Mouse (Mus musculus): ENCODE measurements at regions not wholly inside any gene's neighbourhood (a gene's known extent, or its start where the extent isn't known, plus 50 kb on each side); places are given as distances from the start of the nearest gene placed in this dataset.

DNA sequence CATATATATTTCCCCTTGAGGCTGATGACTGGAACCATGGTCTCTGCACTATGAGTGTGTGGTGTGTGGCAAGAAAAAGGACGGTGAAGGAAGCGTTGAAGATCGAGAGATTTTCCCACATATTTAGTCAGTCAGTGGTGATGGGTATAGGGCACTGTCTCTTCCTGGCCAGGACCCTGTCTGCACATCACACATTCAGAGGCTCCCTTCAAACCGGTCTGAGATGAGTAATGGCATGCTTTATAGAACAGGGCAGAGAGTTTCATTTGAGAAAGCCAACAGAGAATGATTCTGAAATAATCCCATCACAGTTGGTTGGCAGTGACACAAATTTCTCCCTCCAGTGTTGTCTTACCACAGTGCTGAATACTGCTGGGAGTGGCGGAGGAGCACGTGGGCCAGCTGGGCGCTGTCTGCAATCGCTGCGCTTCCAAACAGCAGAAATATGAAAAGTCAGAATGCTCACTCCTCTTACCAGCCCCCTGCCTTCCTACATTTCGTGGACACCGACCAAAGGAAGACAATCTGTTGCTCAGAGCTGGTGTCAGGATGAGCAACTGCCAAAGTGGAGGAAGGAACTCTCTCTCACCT is 77.2 kb upstream of the Rapgef5 start:
- DNase-seq = peak in 1 of 2 experiments; percentile 25

DNA sequence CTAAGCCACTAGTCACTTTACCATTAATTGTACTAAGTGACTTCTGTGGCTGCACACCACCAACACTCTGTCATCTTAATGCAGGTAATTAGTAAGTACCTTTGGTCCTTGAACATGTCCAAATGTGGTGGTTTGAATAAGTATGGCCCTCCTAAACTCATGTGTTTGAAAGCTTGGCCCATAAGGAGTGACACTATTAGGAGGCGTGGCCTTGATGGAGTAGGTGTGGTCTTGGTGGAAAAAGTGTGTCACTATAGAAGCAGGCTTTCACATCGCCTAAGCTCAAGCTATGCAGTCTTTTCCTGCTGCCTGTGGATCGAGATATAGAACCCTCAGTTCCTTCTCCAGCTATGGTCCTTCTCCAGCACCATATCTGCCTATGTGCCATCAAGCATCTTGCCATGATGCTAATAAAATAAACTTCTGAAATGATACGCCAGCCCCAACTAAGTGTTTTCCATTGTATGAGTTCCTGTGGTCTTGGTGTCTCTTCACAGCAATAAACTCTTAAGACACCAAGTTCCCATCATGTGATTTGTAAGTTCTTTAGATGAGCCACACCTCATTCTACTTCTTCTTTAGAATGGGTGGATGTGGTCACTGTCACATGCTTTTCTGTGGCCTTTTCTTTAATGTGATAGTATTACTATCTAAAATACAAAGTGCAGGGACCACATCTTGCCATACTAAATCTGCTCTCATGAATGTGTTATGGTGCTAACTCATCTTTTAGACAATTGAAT is 71.9 kb upstream of the Rapgef5 start:
- DNase-seq = no peak

DNA sequence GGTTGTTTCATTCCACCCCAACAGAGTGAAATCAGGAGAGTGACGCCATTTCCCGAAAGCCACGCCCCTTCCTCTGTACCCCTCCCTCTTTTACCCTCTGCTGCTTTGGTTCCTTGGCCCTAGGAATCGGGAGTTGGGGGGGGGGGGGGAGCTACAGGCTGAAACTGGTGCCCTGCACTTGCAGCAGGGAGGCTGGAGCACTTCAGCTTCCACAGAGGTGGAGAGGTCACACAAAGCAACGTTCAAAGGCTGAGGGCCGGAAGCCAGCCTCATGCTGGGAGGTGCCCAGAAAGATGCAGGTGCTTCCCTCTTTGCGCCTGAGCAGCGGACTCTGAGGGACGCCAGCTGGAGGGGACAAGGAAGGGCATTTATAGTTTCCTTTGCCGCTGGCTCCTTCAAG is 69.1 kb upstream of the Rapgef5 start:
- DNase-seq = peak in 1 of 2 experiments; percentile 27

DNA sequence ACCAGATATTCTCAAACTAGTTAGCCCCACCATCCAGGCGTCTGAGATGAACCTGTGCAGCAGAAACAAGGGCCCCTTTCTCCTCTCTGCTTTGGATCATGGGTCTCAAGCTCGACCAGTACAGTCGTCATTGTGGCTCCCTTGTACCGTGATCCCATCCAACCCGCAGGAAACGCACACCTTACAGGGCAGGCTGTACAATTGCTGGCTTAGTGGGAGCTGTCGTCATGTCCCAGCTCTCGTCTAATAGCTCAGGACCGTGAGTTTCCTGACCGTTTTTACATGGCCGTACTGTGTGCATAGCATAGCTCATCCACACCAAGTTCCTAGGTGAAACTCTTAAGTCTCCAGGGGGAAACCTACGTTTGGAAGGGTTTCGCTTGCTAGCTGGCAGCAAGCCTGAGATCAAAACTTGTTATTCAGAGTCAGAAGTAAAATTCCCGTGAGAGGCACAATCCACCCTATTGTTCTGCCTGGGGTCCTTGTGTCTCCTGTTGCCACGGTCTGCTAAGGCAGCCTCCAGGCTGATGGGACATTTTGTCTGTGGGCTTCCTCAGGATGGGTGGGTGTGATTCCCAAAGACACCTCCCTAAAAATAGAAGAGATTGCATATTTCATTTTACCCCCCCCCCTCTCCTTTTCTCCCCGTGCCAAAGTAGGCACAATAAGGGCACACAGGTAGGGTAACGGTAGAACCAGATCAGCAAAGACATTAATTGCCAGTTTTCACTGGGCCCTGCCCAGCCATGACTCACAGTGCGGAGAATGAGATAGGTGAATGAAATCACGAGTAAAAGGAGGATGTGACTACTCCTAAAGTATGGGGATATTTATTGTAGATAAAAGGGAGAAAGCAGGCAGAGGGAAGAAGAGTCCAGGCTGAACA is 68.2 kb upstream of the Rapgef5 start:
- no peak for DNase-seq

DNA sequence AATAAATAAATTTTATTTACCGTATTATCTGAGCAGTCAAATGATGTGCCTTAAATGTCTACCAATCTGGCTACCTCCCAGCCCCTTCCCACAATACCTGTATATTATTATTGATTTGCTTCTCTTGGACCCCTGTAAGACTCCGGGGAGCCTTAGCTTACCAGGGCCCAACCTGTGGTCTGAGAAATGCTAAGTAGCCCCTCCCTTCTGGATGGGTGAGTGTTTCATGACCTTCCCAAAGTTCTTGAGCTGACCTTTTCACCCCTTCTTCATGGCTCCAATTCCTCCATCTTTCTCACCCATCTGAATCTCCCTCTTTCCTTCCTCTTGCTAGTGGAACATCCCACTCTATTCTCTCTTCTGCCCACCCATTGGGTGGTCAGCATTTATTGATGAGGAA is 67.2 kb upstream of the Rapgef5 start:
- DNase-seq = no peak

DNA sequence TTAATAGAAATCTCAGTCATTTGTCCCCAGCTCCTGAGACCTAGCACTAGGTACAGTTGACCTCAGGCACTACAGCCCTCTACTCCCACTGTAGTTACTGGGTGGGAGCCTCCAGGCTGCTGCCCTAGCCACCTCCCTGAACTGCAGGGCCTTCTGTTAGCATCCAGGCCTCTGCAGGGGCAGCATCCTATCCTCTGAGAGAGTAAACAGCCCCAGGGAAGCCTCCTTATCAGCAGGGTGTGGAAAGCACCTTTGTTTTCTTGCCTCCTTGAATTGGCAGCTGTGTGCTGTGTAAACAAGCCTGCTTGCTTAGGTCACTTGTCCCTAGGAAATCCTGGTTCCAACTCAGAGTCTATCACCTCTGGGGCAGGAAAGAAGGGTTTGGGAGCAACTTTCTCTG is 66.2 kb upstream of the Rapgef5 start:
- no peak for DNase-seq

DNA sequence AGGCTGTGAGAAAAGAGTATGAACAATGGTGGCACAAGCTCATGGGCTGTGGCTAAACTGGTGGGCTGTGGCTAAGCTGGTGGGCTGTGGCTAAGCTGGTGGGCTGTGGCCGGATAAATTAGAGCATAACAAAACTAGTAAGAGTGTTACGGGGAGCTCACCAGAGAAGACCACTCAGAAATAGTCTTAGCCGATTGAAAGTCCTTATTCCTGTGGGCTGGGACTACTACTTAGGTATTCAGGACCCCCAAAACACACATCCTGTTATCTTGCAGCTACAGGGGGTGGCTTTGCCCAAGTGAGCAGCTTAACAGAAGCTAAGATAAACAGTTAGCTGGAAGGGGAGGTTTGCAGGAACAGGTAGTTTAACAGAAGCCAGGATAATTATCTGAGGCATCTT is 65.4 kb upstream of the Rapgef5 start:
- DNase-seq = no peak

DNA sequence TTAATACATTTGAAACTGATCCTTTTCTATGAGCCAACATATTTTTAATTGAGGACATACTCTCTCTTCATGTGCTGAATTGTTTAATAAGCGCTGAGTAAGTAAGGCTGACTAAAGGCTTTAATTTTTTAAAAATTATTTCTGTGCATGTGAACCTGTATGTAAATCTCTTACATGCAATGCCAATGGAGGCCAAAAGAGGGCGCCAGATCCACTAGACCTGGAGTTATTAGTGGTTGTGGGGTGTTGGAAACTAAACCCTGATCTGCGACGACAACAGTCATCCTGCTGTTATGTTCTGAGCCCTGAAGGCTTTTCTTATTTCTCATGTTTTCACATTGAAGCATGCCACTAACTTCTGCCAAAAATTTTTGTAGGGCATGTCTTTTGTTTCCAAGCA is 64.8 kb upstream of the Rapgef5 start:
- DNase-seq = peak in 1 of 2 experiments; percentile 19

DNA sequence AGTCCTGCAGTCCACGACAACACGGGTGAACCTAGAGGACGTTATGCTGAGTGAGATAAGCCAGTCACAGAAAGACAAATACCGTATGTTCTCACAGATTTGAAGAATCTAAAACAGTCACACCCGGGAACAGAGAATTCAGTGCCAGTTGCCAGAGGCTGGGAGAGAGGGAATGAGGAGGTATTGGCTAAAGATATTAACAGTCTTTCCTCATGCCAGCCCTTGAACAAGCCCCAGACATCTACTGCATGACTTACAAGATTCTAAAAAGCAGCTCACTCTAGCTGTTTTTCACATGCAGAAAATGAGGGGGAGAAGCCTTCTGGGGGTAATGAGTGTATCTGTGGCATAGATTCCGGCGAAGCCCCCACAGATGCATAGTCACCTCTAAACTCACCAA is 60.5 kb upstream of the Rapgef5 start:
- DNase-seq = no peak

DNA sequence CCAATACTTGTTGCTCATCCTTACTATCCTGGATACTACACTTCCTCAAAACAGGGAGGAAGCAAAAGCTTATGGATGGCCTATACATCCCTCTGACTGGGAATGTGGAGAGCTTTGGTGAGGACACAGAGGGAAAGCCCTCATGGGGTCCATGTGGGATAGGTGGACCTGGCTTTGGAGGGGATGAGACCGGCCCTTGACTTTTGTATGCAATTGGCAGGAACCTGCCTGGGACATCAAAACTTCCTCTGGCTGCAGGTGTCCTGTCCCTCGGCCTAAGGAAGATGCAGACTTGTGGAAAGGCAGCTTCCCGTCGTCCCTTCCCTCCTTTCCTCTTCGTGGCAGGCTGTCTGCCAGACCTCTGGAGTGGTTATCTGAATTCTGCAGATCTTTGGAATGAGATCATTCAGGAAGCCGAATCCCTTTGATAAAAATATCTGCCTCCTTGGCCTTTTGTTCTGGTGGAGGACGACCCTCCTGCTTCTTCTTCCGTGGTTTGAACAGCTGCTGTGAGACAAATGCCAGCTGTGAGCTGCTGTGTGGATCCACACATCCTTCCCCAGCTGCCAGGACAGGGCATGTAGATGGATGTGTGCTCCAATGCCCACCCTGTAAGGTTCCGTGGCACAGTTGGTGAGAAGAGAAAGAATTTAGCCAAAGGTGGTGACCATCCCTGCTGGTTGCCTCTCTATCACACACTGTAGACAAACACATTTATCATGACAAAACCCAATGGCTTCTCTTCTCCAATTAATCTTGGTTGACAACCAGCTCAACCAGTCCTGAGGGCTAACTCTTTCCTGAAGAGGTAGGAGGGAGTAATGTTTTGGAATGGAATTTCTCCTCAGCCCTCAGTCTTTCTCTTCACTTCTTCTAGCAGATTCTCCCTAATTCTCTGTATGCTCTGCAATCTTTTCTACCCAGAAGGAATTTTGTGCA is 57.9 kb upstream of the Rapgef5 start:
- no peak for DNase-seq

DNA sequence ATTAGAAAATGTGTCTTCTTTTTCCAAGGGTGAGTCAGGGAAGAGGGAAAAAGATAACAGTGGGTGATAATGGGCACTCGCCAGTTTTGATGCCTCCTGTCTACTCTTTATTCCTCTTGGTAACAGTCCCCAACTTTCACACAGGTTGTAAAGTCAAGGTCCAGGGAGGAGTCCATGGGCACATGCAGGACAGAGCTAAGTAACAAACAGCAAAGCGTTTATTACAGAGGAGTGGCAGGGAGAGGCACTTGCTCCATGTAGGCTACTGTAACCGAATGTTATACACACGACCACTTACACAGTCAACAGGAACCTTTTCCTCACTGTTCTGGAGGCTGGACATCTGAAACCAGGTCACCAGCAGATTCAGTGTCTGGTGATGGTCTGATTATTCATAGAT is 56.7 kb upstream of the Rapgef5 start:
- DNase-seq = no peak

DNA sequence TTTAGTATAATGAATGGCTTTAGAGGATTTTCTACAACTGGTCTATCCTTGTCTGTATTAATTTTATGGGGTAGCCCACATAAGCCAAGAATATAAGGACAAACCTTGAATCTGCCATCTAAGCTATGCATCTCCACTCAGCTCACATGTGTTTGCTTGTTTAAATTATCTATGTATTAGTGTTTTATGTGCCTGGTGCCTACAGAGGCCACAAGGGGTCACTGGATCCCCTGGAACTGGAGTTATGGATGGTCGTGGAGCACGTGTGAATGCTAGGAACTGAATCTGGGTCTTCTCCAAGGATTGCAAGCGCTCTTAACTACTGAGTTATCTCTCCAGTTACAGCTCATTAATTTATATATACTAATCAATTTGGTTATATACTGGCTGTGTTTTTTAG is 51.1 kb upstream of the Rapgef5 start:
- DNase-seq = no peak

DNA sequence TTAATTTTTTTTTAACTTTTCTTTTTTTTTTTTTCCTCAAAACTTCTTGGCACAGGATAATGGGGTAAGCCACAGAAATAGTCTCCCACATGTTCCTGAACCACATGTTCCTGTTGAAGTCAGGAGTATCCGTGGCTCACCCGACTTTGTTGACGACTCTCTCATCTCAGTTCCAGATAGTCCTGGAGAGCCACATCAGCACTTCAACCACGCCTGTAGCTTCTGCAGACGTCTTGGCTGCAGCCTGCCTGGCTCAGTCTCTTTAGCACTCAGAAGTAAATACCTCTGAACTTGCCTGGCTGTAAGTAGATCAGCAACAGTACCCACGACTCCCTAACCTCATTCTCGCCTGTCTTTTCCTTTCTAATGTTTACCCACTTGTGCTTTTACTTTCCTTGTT is 50.3 kb upstream of the Rapgef5 start:
- DNase-seq = no peak
